Mouse (Mus musculus): ENCODE data around the gene Pakap. TPM values are rescaled to one million over a fixed set of nuclear protein-coding genes. Genes with fewer than 3 reads are reported as not detected.

The Pakap gene
- total and polyA plus RNA-seq, 2 experiments from 2014 or later: 6.9 to 9.5 TPM

DNA sequence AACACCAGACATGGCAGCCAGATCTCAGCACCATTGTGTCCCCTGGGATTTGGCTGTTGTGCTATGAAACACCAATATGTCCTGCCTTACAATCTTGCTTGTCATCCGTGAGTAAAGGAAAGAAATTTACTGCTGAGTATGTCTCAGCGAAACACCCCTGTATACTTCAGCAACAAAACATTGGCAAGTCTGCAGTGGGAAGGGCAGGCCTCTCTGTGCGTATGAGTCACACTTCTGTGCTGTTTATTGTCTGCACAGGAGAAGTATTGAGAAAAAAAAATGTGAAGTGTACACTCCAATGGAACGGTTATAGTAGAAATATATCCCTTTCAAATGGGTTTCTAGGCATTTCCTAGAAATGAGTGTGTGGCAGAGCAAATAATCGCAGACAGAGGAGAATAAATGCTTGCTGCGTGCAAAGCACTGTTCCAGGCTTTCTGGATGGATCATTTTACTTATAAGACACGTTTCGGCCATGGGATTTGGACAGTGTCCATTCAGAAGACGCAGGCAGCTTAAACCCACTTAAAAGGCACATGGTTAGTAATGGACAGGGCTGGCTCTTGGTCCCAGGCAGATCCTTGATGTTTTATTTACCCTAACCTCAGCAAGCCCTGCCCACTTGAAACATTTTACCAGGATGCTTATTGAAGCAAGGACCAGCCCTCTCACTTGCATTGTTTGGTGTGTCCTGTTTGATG, 69.0 kb downstream of the Pakap start:
- Histone ChIP-seq H3K36me3 (ENCODE audit: insufficient read depth) (no peaks in the 10 kb centered on the region), H3K4me3 (ENCODE audit: low read depth, low read length) (peak overlapping the region; percentile 46), H3K9me3 (ENCODE audit: low read length) (no peaks in the 10 kb centered on the region), H3K27ac (ENCODE audit: low read depth, low read length) (peak overlapping the region; percentile 80), H3K4me1 (ENCODE audit: insufficient read depth) (no peaks in the 10 kb centered on the region), H3K9ac (peak overlapping the region; percentile 58; the same call in 1 of the 2 replicates), H3K27me3 (ENCODE audit: insufficient read depth, low read length) (no peaks in the 10 kb centered on the region), H3K4me2 (ENCODE audit: low read depth) (peak overlapping the region; percentile 63)
- WGBS: 46% methylated on average over 9 of the region's 9 CpGs
- peak; percentile 29 for ATAC-seq
- DNase-seq: no peak
- no peak for TF ChIP-seq CTCF (IDR thresholded peaks at IDR 0.05; ENCODE audit: low read depth)

- TF ChIP-seq CTCF (IDR thresholded peaks at IDR 0.05; ENCODE audit: low read depth): no peak
- DNase-seq: peak; percentile 78
- Histone ChIP-seq H3K4me1 (ENCODE audit: insufficient read depth) (no peaks in the 10 kb centered on the region), H3K9me3 (ENCODE audit: low read length) (no peaks in the 10 kb centered on the region), H3K4me2 (ENCODE audit: low read depth) (peak overlapping the region; percentile 63), H3K27me3 (ENCODE audit: insufficient read depth, low read length) (no peaks in the 10 kb centered on the region), H3K36me3 (ENCODE audit: insufficient read depth) (no peaks in the 10 kb centered on the region), H3K27ac (ENCODE audit: low read depth, low read length) (peak overlapping the region; percentile 80), H3K4me3 (ENCODE audit: low read depth, low read length) (peak overlapping the region; percentile 46), H3K9ac (peak overlapping the region; percentile 58)
- peak; percentile 93 for ATAC-seq
- 9% methylated on average over 24 of the region's 24 CpGs for WGBS
These were observed 69.8 kb downstream of the Pakap start for GRCm38 (mm10) chr4:57637636-57638386.

GRCm38 (mm10) chr4:57638941-57639340, 71.0 kb downstream of the Pakap start:
- Histone ChIP-seq H3K4me3 (ENCODE audit: low read depth, low read length) (peak overlapping the region; percentile 46), H3K9ac (0 out of 2 replicates have a peak overlapping the region, but pooled peaks have one; percentile 58), H3K36me3 (ENCODE audit: insufficient read depth) (no peaks in the 10 kb centered on the region), H3K4me2 (ENCODE audit: low read depth) (peak overlapping the region; percentile 63), H3K4me1 (ENCODE audit: insufficient read depth) (no peaks in the 10 kb centered on the region), H3K9me3 (ENCODE audit: low read length) (no peaks in the 10 kb centered on the region), H3K27me3 (ENCODE audit: insufficient read depth, low read length) (no peaks in the 10 kb centered on the region), H3K27ac (ENCODE audit: low read depth, low read length) (0 out of 2 replicates have a peak overlapping the region, but pooled peaks have one; percentile 80)
- 68% methylated on average over 9 of the region's 9 CpGs for WGBS
- no peak for ATAC-seq
- no peak for DNase-seq
- no peak for TF ChIP-seq CTCF (IDR thresholded peaks at IDR 0.05; ENCODE audit: low read depth)

- Histone ChIP-seq H3K9me3 (ENCODE audit: low read length) (no peaks in the 10 kb centered on the region), H3K4me2 (ENCODE audit: low read depth) (peak overlapping the region; percentile 63), H3K4me1 (ENCODE audit: insufficient read depth) (no peaks in the 10 kb centered on the region), H3K9ac (no peak overlapping the region), H3K36me3 (ENCODE audit: insufficient read depth) (no peaks in the 10 kb centered on the region), H3K27me3 (ENCODE audit: insufficient read depth, low read length) (no peaks in the 10 kb centered on the region), H3K4me3 (ENCODE audit: low read depth, low read length) (no peak overlapping the region), H3K27ac (ENCODE audit: low read depth, low read length) (no peak overlapping the region)
- no peak for TF ChIP-seq CTCF (IDR thresholded peaks at IDR 0.05; ENCODE audit: low read depth)
- DNase-seq (no peak), ATAC-seq (no peak)
- 35% methylated on average over 7 of the region's 7 CpGs for whole genome bisulfite sequencing
These were observed 72.2 kb downstream of the Pakap start for GRCm38 (mm10) chr4:57640222-57640621.

DNA sequence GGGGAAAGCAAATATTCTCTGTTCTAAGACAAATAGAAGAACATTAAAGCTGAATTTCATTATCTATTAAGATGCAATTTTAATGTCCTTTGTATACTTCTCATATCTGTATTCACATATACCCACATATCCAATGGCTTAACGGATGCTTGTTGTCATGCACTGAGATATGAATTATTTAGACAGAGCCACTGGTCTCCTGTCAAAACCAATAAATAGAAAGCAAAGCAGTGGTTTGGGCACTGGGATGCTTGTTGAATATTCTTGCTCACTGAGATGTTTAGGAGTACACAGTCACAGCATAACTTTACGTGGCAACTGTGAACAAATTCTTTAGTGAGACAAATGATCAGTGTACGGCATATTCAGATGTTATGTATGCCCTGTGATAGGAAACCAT, 73.0 kb downstream of the Pakap start:
- DNase-seq: no peak
- H3K27me3 ChIP-seq (ENCODE audit: insufficient read depth, low read length): no peaks in the 10 kb centered on the region
- H3K4me1 ChIP-seq (ENCODE audit: insufficient read depth): no peaks in the 10 kb centered on the region
- 92% methylated on average over 3 of the region's 3 CpGs for WGBS
- no peak overlapping the region for H3K9ac ChIP-seq
- no peak overlapping the region for H3K4me2 ChIP-seq (ENCODE audit: low read depth)
- no peaks in the 10 kb centered on the region for H3K36me3 ChIP-seq (ENCODE audit: insufficient read depth)
- ATAC-seq: no peak
- no peak overlapping the region for H3K4me3 ChIP-seq (ENCODE audit: low read depth, low read length)
- H3K9me3 ChIP-seq (ENCODE audit: low read length): no peaks in the 10 kb centered on the region
- H3K27ac ChIP-seq (ENCODE audit: low read depth, low read length): no peak overlapping the region
- TF ChIP-seq CTCF (IDR thresholded peaks at IDR 0.05; ENCODE audit: low read depth): no peak

DNA sequence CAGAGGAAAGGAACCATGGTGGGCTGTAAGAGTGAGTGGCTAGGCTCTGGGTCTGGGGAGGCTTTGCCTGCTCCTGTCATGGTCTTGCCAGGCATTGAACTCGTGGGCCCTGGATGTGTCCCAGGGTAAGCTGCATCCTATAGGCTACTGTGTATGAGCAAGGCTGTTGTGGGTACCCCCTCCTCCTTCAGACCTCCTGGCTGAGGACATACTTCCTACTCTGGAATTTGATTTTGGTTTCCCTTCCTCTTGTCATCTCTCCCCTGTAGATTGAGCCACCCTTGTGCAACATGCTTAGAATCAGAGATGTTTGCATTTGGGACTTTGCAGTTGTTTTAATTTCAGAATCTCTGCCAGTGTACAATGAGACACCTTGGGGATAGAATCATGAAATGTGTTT, 83.0 kb downstream of the Pakap start:
- peaks cover 15% of the 10 kb centered on the region; the same call in 1 of the 2 replicates for H3K36me3 ChIP-seq (ENCODE audit: insufficient read depth)
- no peak for TF ChIP-seq CTCF (IDR thresholded peaks at IDR 0.05; ENCODE audit: low read depth)
- H3K4me3 ChIP-seq (ENCODE audit: low read depth, low read length): no peak overlapping the region
- 88% methylated on average over 1 of the region's 1 CpGs for WGBS
- ATAC-seq: no peak
- H3K9me3 ChIP-seq (ENCODE audit: low read length): no peaks in the 10 kb centered on the region
- no peak overlapping the region for H3K4me2 ChIP-seq (ENCODE audit: low read depth)
- H3K27me3 ChIP-seq (ENCODE audit: insufficient read depth, low read length): no peaks in the 10 kb centered on the region
- H3K27ac ChIP-seq (ENCODE audit: low read depth, low read length): no peak overlapping the region
- DNase-seq: no peak
- no peaks in the 10 kb centered on the region for H3K4me1 ChIP-seq (ENCODE audit: insufficient read depth)
- no peak overlapping the region for H3K9ac ChIP-seq

DNA sequence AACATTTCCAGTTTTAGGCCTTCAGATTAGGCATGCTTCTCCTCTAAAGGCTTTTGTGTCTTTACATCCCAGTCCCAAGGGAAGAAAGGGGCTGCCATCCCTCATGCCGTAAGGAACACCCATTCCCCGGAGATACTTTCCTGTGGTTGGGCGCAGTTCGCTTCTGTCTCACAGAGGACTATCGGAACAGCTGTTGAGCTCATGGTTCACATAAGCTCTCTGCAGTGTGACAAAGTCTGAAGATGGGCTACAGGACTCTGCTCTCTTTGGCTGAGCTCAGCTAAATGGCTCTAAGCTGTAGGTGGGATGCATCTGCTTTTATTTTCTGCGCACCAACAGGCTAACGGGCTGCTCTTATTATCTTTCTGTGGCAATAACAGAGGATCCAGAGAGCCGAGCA, 83.6 kb downstream of the Pakap start:
- Histone ChIP-seq H3K27ac (ENCODE audit: low read depth, low read length) (no peak overlapping the region), H3K36me3 (ENCODE audit: insufficient read depth) (peaks cover 15% of the 10 kb centered on the region; the same call in 1 of the 2 replicates), H3K4me3 (ENCODE audit: low read depth, low read length) (no peak overlapping the region), H3K27me3 (ENCODE audit: insufficient read depth, low read length) (no peaks in the 10 kb centered on the region), H3K4me1 (ENCODE audit: insufficient read depth) (no peaks in the 10 kb centered on the region), H3K4me2 (ENCODE audit: low read depth) (no peak overlapping the region), H3K9ac (no peak overlapping the region), H3K9me3 (ENCODE audit: low read length) (no peaks in the 10 kb centered on the region)
- ATAC-seq (no peak), DNase-seq (no peak)
- no peak for TF ChIP-seq CTCF (IDR thresholded peaks at IDR 0.05; ENCODE audit: low read depth)
- WGBS: 83% methylated on average over 8 of the region's 8 CpGs
